Mouse (Mus musculus) neutrophil, adult 65 days (primary cell): ENCODE measurements around the gene Mcl1. TPM values are rescaled to one million over a fixed set of nuclear protein-coding genes. Genes with fewer than 3 reads are reported as not detected.

Experiments used
- total RNA-seq: library from RNA; stranded (reverse); gene quantifications from 2 replicates; pipeline ENCODE4 v1.2.4, GENCODE M21; 2023

The Mcl1 gene
- 918 and 970 TPM in 2 replicates for total RNA-seq

DNA sequence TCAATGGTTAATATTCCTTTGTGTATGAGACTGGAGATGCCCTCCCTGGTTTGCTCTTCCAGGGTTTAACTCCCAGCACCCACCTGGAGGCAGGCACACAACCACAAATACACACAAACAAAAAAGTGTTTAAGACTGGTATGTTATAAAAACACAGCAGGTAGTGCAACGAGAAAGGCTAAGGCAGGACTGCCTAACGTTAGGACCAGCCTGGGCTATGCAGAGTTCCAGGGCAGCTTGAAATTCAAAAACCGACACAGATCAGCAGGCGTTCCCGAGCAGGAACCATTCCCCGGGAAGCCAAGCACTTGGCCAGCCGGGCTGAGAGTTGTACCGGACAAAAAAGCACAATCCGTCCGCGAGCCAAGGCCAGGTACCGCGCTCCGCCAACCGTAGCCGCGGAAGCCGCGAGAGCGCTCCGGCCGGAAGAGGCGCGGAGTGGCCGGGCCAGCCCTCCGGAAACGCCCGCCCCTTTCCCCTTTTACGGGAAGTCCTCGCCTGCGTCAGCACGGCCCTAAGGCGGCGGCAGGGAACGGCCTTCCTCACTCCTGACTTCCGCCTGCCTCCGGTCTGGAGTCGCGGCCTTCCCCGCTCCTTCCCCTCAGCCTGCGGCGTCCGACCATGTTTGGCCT, at the start of gene Mcl1:
TSS of gene Mcl1 (plus strand) at position 553 of the 632 bp plus-strand sequence.

GRCm38 (mm10) chr3:95624628-95625503, 33.7 kb upstream of the Mcl1 start, which contains the start of gene Ensa:
Gene Ensa, plus strand, starts transcription at chr3:95624993.

GRCm38 (mm10) chr3:95687524-95688421, 29.2 kb downstream of the Mcl1 start, which contains the start of gene Adamtsl4:
Gene Adamtsl4, minus strand, starts transcription at chr3:95687917.

Other genes starting within 250 kb of the Mcl1 start
- 61.9 and 86.8 TPM in 2 replicates for gene Arnt, start 224.4 kb upstream of the Mcl1 start, total RNA-seq
- 0.41 and 1.2 TPM in 2 replicates for gene Ctsk, start 159.5 kb upstream of the Mcl1 start, total RNA-seq
- 118 and 145 TPM in 2 replicates for gene Ctss, start 132.0 kb upstream of the Mcl1 start, total RNA-seq
- not detected in 2 replicates for gene Hormad1, start 99.1 kb upstream of the Mcl1 start, total RNA-seq
- gene Golph3l, start 69.9 kb upstream of the Mcl1 start, total RNA-seq: 16.3 and 16.9 TPM in 2 replicates
- gene Ensa, start 33.8 kb upstream of the Mcl1 start, total RNA-seq: 78.0 and 82.9 TPM in 2 replicates
- 3.2 and 4.3 TPM in 2 replicates for gene Adamtsl4, start 29.1 kb downstream of the Mcl1 start, total RNA-seq
- 4.5 and 6.1 TPM in 2 replicates for gene Ecm1, start 80.8 kb downstream of the Mcl1 start, total RNA-seq
- gene Tars2, start 101.4 kb downstream of the Mcl1 start, total RNA-seq: 12.0 and 15.1 TPM in 2 replicates
- gene Rprd2, start 160.1 kb downstream of the Mcl1 start, total RNA-seq: 48.2 and 51.7 TPM in 2 replicates
- 36.7 and 41.4 TPM in 2 replicates for gene Prpf3, start 197.1 kb downstream of the Mcl1 start, total RNA-seq
- 108 and 114 TPM in 2 replicates for gene Mrps21, start 212.7 kb downstream of the Mcl1 start, total RNA-seq
- 18.3 and 21.8 TPM in 2 replicates for gene Ciart, start 223.5 kb downstream of the Mcl1 start, total RNA-seq
- gene BC028528, start 233.2 kb downstream of the Mcl1 start, total RNA-seq: 23.6 and 26.7 TPM in 2 replicates
- 55.4 and 77.4 TPM in 2 replicates for gene Aph1a, start 235.2 kb downstream of the Mcl1 start, total RNA-seq
- not detected in 2 replicates for gene Car14, start 245.9 kb downstream of the Mcl1 start, total RNA-seq